In genomic region chr19:54044507-54045371, GRCm38 (mm10) we compare ENCODE assay signal across 8 mouse cellular contexts. TPM values are rescaled to one million over a fixed set of nuclear protein-coding genes. Genes with fewer than 3 reads are reported as not detected.
DNase-seq lines count a peak whose midpoint lies in the region; ATAC-seq lines count a peak whose summit lies in the region.

No protein-coding gene starts in this region.

- no peaks in the 10 kb centered on the region for H3K36me3 ChIP-seq in intestine, embryonic 14.5 days (ENCODE audit: control insufficient read depth, insufficient read depth, low read length)

- intact Hi-C loops in left cerebral cortex, postnatal 10 days (cut with DNase I) = loop anchor here (1.0 to 10.0 kb wide), 4 partner anchors 133 to 1017 kb away; no protein-coding TSS in a partner anchor

- ATAC-seq in cerebellum, adult (ENCODE audit: insufficient number of reproducible peaks, low FRiP score, low TSS enrichment) = peak; percentile 39; the same call in 1 of the 2 replicates
- ATAC-seq in intestine, embryonic 14.5 days (replicated peaks; ENCODE audit: low FRiP score, low TSS enrichment, low read depth) = peak; percentile 79
- ATAC-seq in megakaryocyte-erythroid progenitor cell, adult 5-6 weeks (replicated peaks; ENCODE audit: low FRiP score, low TSS enrichment, poor library complexity, severe bottlenecking) = 0 out of 2 replicates have a peak, but pooled peaks have one; percentile 29

- under 1% methylated on average over 59 of the region's 59 CpGs for WGBS in intestine, embryonic 14.5 days

- peaks cover 47% of the 10 kb centered on the region for H3K27me3 ChIP-seq in intestine, embryonic 14.5 days (replicated peaks; ENCODE audit: control insufficient read depth, insufficient read depth, low read length)

- no peaks in the 10 kb centered on the region for H3K9me3 ChIP-seq in intestine, embryonic 14.5 days (ENCODE audit: control insufficient read depth, low read length)

- DNase-seq in cerebellum, adult 8-10 months = no peak
- DNase-seq in cerebellum, postnatal 4 days (ENCODE audit: low spot score in 2 of 2) = peak; percentile 61 to 87
- DNase-seq in gastrocnemius, postnatal 10 days = peak; percentile 53
- peak; percentile 93 for DNase-seq in intestine, embryonic 14.5 days (ENCODE audit: low spot score)
- peak; percentile 79 to 84 for DNase-seq in left cerebral cortex, postnatal 10 days (ENCODE audit: extremely low spot score in 1 of 2, low spot score in 2 of 2)
- peak; percentile 87 for DNase-seq in right cerebral cortex, postnatal 4 days

- H3K27ac ChIP-seq in intestine, embryonic 14.5 days (ENCODE audit: low read depth) = no peak overlapping the region

- H3K4me1 ChIP-seq in intestine, embryonic 14.5 days (replicated peaks; ENCODE audit: control insufficient read depth, insufficient read depth, low read length) = peaks cover 29% of the 10 kb centered on the region

- H3K4me3 ChIP-seq in intestine, embryonic 14.5 days (ENCODE audit: low read depth, low read length) = peak overlapping the region; percentile 54

- H3K9ac ChIP-seq in intestine, embryonic 14.5 days (ENCODE audit: low read length) = peak overlapping the region; percentile 39; the same call in 1 of the 2 replicates

- peak overlapping the region; percentile 90 for H3K4me2 ChIP-seq in intestine, embryonic 14.5 days (ENCODE audit: low read length)

RNA-seq across cellular contexts. Expression of gene Adra2a, which starts 0.8 kb away (rescaled TPM):
- total RNA-seq in gastrocnemius, postnatal 10 days (2021) = 1 to 10 TPM in 1 of 2 experiments, under 1 TPM in 1; 0.94 to 1.3 TPM
- 1.5 and 2.5 TPM in 2 replicates for polyA plus RNA-seq in intestine, embryonic 14.5 days (2014; fragmentation: Nextera tagmentation; extraction: Ambion mirVana)
- total RNA-seq in left cerebral cortex, postnatal 10 days (2021) = 10 to 100 TPM; 26.1 to 32.3 TPM
- not detected in 2 replicates for total RNA-seq in megakaryocyte-erythroid progenitor cell, adult 5-6 weeks (2014; fragmentation: Nextera tagmentation)
- 0.27 and 0.42 TPM in 2 replicates for total RNA-seq in megakaryocyte-erythroid progenitor cell, adult 5-6 weeks (2017)

Comparison
In these comparisons a context has a peak if more than half of its experiments do, and no peak if none do; other contexts are left out.
1. ATAC-seq: peak in every context shown above with its lines; median percentile 79 in intestine, embryonic 14.5 days; 39 in cerebellum, adult; 29 in megakaryocyte-erythroid progenitor cell, adult 5-6 weeks.
2. RNA of gene Adra2a, which starts 0.8 kb away (total RNA-seq): 26.1 to 32.3 TPM in left cerebral cortex, postnatal 10 days; 0.94 to 1.3 TPM in gastrocnemius, postnatal 10 days and 0.27 to 0.42 TPM in megakaryocyte-erythroid progenitor cell, adult 5-6 weeks; every median in the first group is over 10 times any median in the second.